Mouse (Mus musculus) liver, postnatal 0 days (tissue): ENCODE data around the gene Myo1d.

Source experiments
- CTCF ChIP-seq: sonication (generic); IDR thresholded peaks from 2 replicates; pipeline ENCODE4 v1.5.1; 2016; ENCODE audit warnings: antibody characterized with exemption, low read depth
- EP300 ChIP-seq: IDR thresholded peaks from 2 replicates; pipeline ENCODE4 v1.6.1; 2016; ENCODE audit warnings: antibody characterized with exemption, low read depth, mild to moderate bottlenecking

GRCm38 (mm10) chr11:80566286-80566685, 213.5 kb downstream of the Myo1d start:
- TF ChIP-seq CTCF (no peak), EP300 (no peak)
